Mouse (Mus musculus): ENCODE measurements around the gene Ccdc183. TPM values are rescaled to one million over a fixed set of nuclear protein-coding genes. Genes with fewer than 3 reads are reported as not detected.
A peak's percentile ranks its signal among the peaks of the same experiment; 100 is the strongest.

Ccdc183 gene
- polyA plus RNA-seq, 1 experiment from 2014 or later = 0.13 TPM

DNA sequence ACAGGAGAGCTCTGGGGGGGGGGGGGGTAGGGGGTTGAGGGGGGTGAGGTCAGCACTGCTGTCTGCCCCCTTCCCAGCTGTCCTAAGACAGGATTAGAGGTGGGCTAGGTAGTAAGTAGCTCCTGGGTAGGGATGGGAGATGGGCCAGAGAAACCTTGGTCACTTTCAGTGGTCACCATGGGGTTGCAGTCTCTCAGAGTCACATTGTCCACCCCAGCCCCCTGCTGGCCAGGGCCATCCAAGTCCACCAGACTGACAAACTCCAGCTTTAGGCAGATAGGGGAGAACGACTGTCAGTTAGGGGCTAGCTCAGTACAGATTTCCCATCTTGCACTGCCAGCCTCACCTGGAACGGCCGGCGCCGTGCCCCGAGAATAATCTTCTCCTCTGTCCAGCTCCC, 50.9 kb downstream of the Ccdc183 start:
- peaks cover 22% of the 10 kb centered on the region for H3K36me3 ChIP-seq (ENCODE audit: control insufficient read depth, insufficient read depth, low read length)
- no peaks in the 10 kb centered on the region for H3K9me3 ChIP-seq (ENCODE audit: control insufficient read depth, low read length)
- WGBS = 85% methylated on average over 6 of the region's 6 CpGs
- H3K4me2 ChIP-seq (ENCODE audit: low read length) = no peak overlapping the region
- H3K4me3 ChIP-seq (ENCODE audit: low read length) = no peak overlapping the region
- H3K27me3 ChIP-seq (replicated peaks; ENCODE audit: control insufficient read depth, insufficient read depth, low read length) = no peaks in the 10 kb centered on the region
- ATAC-seq = no peak
- no peak overlapping the region for H3K9ac ChIP-seq (ENCODE audit: low read depth, low read length)
- no peaks in the 10 kb centered on the region for H3K4me1 ChIP-seq (ENCODE audit: control insufficient read depth, insufficient read depth, low read depth, low read length)
- H3K27ac ChIP-seq (ENCODE audit: low read depth, low read length) = no peak overlapping the region

DNA sequence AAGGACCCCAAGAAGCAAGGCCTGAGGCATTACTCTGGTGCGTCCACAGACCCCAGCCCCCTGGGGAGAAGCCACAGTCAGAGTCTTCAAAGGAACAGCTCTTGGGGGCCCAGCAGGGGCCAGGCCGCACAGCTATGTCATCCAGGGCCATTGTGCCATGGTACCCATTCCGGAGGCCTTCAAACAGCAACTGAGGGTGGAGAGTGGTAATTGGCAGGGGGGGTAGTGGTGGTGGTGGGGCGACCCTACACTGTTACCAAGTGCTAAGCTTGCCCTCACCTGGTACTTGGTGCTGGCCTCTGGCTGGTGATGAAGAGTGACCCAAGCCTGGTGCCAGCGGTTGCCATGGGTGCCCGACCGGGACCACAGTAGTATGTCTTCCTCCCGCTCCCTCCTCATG, 51.7 kb downstream of the Ccdc183 start:
- WGBS = 88% methylated on average over 8 of the region's 8 CpGs
- H3K36me3 ChIP-seq (ENCODE audit: control insufficient read depth, insufficient read depth, low read length) = peaks cover 31% of the 10 kb centered on the region

DNA sequence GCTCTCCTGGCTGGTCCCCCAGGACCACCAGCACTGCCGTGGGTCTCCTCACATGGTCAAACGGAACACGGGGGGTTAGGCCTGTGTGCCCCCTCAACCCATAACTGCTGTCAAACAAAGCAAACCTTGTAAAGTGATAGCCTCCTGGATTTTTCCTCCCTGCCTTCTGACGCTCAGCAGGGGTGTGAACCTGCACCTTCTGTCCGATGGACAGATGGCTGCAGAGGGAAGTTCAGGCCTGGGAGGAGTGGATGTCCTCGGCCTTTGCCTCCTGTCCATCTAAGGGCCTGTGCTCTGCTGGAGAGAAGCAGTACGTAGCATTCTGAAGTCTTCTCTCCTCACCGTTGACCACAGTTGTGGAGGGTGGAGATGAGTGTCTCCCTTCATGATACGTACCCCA, 55.5 kb downstream of the Ccdc183 start:
- H3K9me3 ChIP-seq (ENCODE audit: control insufficient read depth, low read length) = no peaks in the 10 kb centered on the region
- H3K9ac ChIP-seq (ENCODE audit: low read depth, low read length) = no peak overlapping the region
- no peak overlapping the region for H3K27ac ChIP-seq (ENCODE audit: low read depth, low read length)
- H3K4me2 ChIP-seq (ENCODE audit: low read length) = no peak overlapping the region
- H3K36me3 ChIP-seq (ENCODE audit: control insufficient read depth, insufficient read depth, low read length) = peaks cover 35% of the 10 kb centered on the region
- WGBS = 82% methylated on average over 9 of the region's 9 CpGs
- H3K4me3 ChIP-seq (ENCODE audit: low read length) = no peak overlapping the region
- no peak for ATAC-seq
- H3K4me1 ChIP-seq (ENCODE audit: control insufficient read depth, insufficient read depth, low read depth, low read length) = peaks cover 16% of the 10 kb centered on the region
- no peaks in the 10 kb centered on the region for H3K27me3 ChIP-seq (replicated peaks; ENCODE audit: control insufficient read depth, insufficient read depth, low read length)

More for the DNA sequence above, 51.7 kb downstream of the Ccdc183 start:
- Histone ChIP-seq H3K9ac (ENCODE audit: low read depth, low read length) (no peak overlapping the region), H3K27ac (ENCODE audit: low read depth, low read length) (no peak overlapping the region), H3K9me3 (ENCODE audit: control insufficient read depth, low read length) (no peaks in the 10 kb centered on the region), H3K4me1 (ENCODE audit: control insufficient read depth, insufficient read depth, low read depth, low read length) (no peaks in the 10 kb centered on the region), H3K4me2 (ENCODE audit: low read length) (no peak overlapping the region), H3K4me3 (ENCODE audit: low read length) (no peak overlapping the region), H3K27me3 (replicated peaks; ENCODE audit: control insufficient read depth, insufficient read depth, low read length) (no peaks in the 10 kb centered on the region)
- peak; percentile 14; the same call in 1 of the 2 replicates for ATAC-seq

DNA sequence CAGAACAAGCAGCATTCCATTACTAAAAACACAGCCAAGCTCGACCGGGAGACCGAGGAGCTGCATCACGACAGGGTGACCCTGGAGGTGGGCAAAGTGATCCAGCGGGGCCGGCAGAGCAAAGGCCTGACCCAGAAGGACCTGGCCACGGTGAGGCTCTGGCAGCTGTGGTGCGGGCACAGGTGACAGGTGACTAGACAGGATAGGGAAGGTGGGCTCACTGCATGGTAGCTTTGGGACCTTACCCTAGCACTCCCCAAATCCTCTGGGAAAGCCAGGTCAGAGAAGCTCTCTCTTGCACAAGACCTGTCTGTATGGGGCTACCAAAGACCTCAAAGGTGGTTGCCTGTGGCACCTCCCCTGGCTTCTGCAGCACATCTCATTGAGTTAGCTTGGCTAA, 56.9 kb downstream of the Ccdc183 start:
- H3K27ac ChIP-seq (ENCODE audit: low read depth, low read length) = no peak overlapping the region
- no peaks in the 10 kb centered on the region for H3K27me3 ChIP-seq (replicated peaks; ENCODE audit: control insufficient read depth, insufficient read depth, low read length)
- no peak overlapping the region for H3K4me3 ChIP-seq (ENCODE audit: low read length)
- no peaks in the 10 kb centered on the region for H3K9me3 ChIP-seq (ENCODE audit: control insufficient read depth, low read length)
- H3K4me1 ChIP-seq (ENCODE audit: control insufficient read depth, insufficient read depth, low read depth, low read length) = peaks cover 22% of the 10 kb centered on the region
- H3K9ac ChIP-seq (ENCODE audit: low read depth, low read length) = no peak overlapping the region
- no peak for ATAC-seq
- H3K4me2 ChIP-seq (ENCODE audit: low read length) = no peak overlapping the region
- peaks cover 33% of the 10 kb centered on the region for H3K36me3 ChIP-seq (ENCODE audit: control insufficient read depth, insufficient read depth, low read length)
- WGBS = 94% methylated on average over 8 of the region's 8 CpGs

DNA sequence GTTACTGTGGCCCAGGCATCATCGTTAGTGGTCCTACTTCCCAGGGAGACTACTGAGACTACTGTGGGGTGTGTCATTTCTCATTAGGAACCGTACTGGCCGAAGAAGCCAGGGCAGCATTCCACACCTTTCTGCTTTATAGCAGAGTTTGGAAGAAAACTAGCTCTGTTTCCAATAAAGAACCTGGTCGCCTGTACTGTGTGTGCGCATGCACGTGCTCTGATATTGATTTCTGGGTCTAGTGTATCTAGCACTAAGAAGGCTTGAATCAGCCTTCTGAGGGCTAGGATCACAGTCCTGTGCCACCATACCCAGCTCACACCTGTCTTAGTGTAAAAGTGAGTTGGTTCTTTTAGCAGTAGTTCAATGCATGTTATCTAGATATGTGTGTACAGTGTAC, 58.7 kb downstream of the Ccdc183 start:
- H3K9ac ChIP-seq (ENCODE audit: low read depth, low read length) = peak overlapping the region; percentile 98
- WGBS = 76% methylated on average over 6 of the region's 6 CpGs
- no peaks in the 10 kb centered on the region for H3K27me3 ChIP-seq (replicated peaks; ENCODE audit: control insufficient read depth, insufficient read depth, low read length)
- peak overlapping the region; percentile 96 for H3K4me3 ChIP-seq (ENCODE audit: low read length)
- H3K9me3 ChIP-seq (ENCODE audit: control insufficient read depth, low read length) = no peaks in the 10 kb centered on the region
- H3K27ac ChIP-seq (ENCODE audit: low read depth, low read length) = no peak overlapping the region
- H3K4me2 ChIP-seq (ENCODE audit: low read length) = peak overlapping the region; percentile 97
- peaks cover 29% of the 10 kb centered on the region for H3K36me3 ChIP-seq (ENCODE audit: control insufficient read depth, insufficient read depth, low read length)
- peaks cover 22% of the 10 kb centered on the region for H3K4me1 ChIP-seq (ENCODE audit: control insufficient read depth, insufficient read depth, low read depth, low read length)
- ATAC-seq = no peak

Other genes starting within 250 kb of the Ccdc183 start
- gene Sapcd2, start 245.4 kb downstream of the Ccdc183 start, polyA plus RNA-seq (2015; fragmentation: Nextera tagmentation; extraction: Ambion mirVana) = 15.7 and 17.2 TPM in 2 replicates
- gene Entpd2, start 221.8 kb downstream of the Ccdc183 start, polyA plus RNA-seq (2015; fragmentation: Nextera tagmentation; extraction: Ambion mirVana) = 6.7 and 7.4 TPM in 2 replicates
- gene Npdc1, start 218.3 kb downstream of the Ccdc183 start, polyA plus RNA-seq (2015; fragmentation: Nextera tagmentation; extraction: Ambion mirVana) = 481 and 505 TPM in 2 replicates
- 0.19 and 0.23 TPM in 2 replicates for gene Fut7, start 194.4 kb downstream of the Ccdc183 start, polyA plus RNA-seq (2015; fragmentation: Nextera tagmentation; extraction: Ambion mirVana)
- 13.5 and 15.5 TPM in 2 replicates for gene Abca2, start 189.0 kb downstream of the Ccdc183 start, polyA plus RNA-seq (2015; fragmentation: Nextera tagmentation; extraction: Ambion mirVana)
- 3.4 and 4.1 TPM in 2 replicates for gene Clic3, start 160.8 kb downstream of the Ccdc183 start, polyA plus RNA-seq (2015; fragmentation: Nextera tagmentation; extraction: Ambion mirVana)
- 117 and 134 TPM in 2 replicates for gene Paxx, start 156.6 kb downstream of the Ccdc183 start, polyA plus RNA-seq (2015; fragmentation: Nextera tagmentation; extraction: Ambion mirVana)
- gene Ptgds, start 147.6 kb downstream of the Ccdc183 start, polyA plus RNA-seq (2015; fragmentation: Nextera tagmentation; extraction: Ambion mirVana) = 904 and 1,173 TPM in 2 replicates
- gene Lcn12, start 123.8 kb downstream of the Ccdc183 start, polyA plus RNA-seq (2015; fragmentation: Nextera tagmentation; extraction: Ambion mirVana) = not detected in 2 replicates
- gene Fbxw5, start 116.9 kb downstream of the Ccdc183 start, polyA plus RNA-seq (2015; fragmentation: Nextera tagmentation; extraction: Ambion mirVana) = 136 and 153 TPM in 2 replicates
- gene C8g, start 116.0 kb downstream of the Ccdc183 start, polyA plus RNA-seq (2015; fragmentation: Nextera tagmentation; extraction: Ambion mirVana) = 6.1 and 6.6 TPM in 2 replicates
- 16.8 and 17.8 TPM in 2 replicates for gene Traf2, start 70.7 kb downstream of the Ccdc183 start, polyA plus RNA-seq (2015; fragmentation: Nextera tagmentation; extraction: Ambion mirVana)
- gene Edf1, start 59.8 kb downstream of the Ccdc183 start, polyA plus RNA-seq (2015; fragmentation: Nextera tagmentation; extraction: Ambion mirVana) = 384 and 413 TPM in 2 replicates
- 1.8 and 3.7 TPM in 2 replicates for gene Mamdc4, start 42.8 kb downstream of the Ccdc183 start, polyA plus RNA-seq (2015; fragmentation: Nextera tagmentation; extraction: Ambion mirVana)
- 164 and 178 TPM in 2 replicates for gene Phpt1, start 42.5 kb downstream of the Ccdc183 start, polyA plus RNA-seq (2015; fragmentation: Nextera tagmentation; extraction: Ambion mirVana)
- gene Ajm1, start 35.9 kb downstream of the Ccdc183 start, polyA plus RNA-seq (2015; fragmentation: Nextera tagmentation; extraction: Ambion mirVana) = 12.0 and 15.1 TPM in 2 replicates
- gene Rabl6, start 9.2 kb downstream of the Ccdc183 start, polyA plus RNA-seq (2015; fragmentation: Nextera tagmentation; extraction: Ambion mirVana) = 65.3 and 71.8 TPM in 2 replicates
- gene Tmem141, start 4.3 kb upstream of the Ccdc183 start, polyA plus RNA-seq (2015; fragmentation: Nextera tagmentation; extraction: Ambion mirVana) = 54.6 and 66.8 TPM in 2 replicates
- 4.6 and 4.8 TPM in 2 replicates for gene Fcna, start 10.4 kb upstream of the Ccdc183 start, polyA plus RNA-seq (2015; fragmentation: Nextera tagmentation; extraction: Ambion mirVana)
- not detected in 2 replicates for gene Lcn8, start 35.4 kb upstream of the Ccdc183 start, polyA plus RNA-seq (2015; fragmentation: Nextera tagmentation; extraction: Ambion mirVana)
- gene Lcn5, start 40.3 kb upstream of the Ccdc183 start, polyA plus RNA-seq (2015; fragmentation: Nextera tagmentation; extraction: Ambion mirVana) = not detected in 2 replicates
- not detected in 2 replicates for gene Lcn6, start 59.1 kb upstream of the Ccdc183 start, polyA plus RNA-seq (2015; fragmentation: Nextera tagmentation; extraction: Ambion mirVana)
- not detected in 2 replicates for gene Lcn10, start 65.0 kb upstream of the Ccdc183 start, polyA plus RNA-seq (2015; fragmentation: Nextera tagmentation; extraction: Ambion mirVana)
- gene Obp2a, start 82.4 kb upstream of the Ccdc183 start, polyA plus RNA-seq (2015; fragmentation: Nextera tagmentation; extraction: Ambion mirVana) = not detected in 2 replicates
- gene Bmyc, start 89.1 kb upstream of the Ccdc183 start, polyA plus RNA-seq (2015; fragmentation: Nextera tagmentation; extraction: Ambion mirVana) = 164 and 182 TPM in 2 replicates
- gene Obp2b, start 119.3 kb upstream of the Ccdc183 start, polyA plus RNA-seq (2015; fragmentation: Nextera tagmentation; extraction: Ambion mirVana) = not detected in 2 replicates
- gene Lcn3, start 147.9 kb upstream of the Ccdc183 start, polyA plus RNA-seq (2015; fragmentation: Nextera tagmentation; extraction: Ambion mirVana) = not detected in 2 replicates
- gene Lcn11, start 159.3 kb upstream of the Ccdc183 start, polyA plus RNA-seq (2015; fragmentation: Nextera tagmentation; extraction: Ambion mirVana) = not detected in 2 replicates
- gene Gm13539, start 164.6 kb upstream of the Ccdc183 start, polyA plus RNA-seq (2015; fragmentation: Nextera tagmentation; extraction: Ambion mirVana) = not detected in 2 replicates
- not detected in 2 replicates for gene Glt6d1, start 198.2 kb upstream of the Ccdc183 start, polyA plus RNA-seq (2015; fragmentation: Nextera tagmentation; extraction: Ambion mirVana)
- gene Lcn9, start 205.5 kb upstream of the Ccdc183 start, polyA plus RNA-seq (2015; fragmentation: Nextera tagmentation; extraction: Ambion mirVana) = not detected in 2 replicates
- gene Sohlh1, start 229.6 kb upstream of the Ccdc183 start, polyA plus RNA-seq (2015; fragmentation: Nextera tagmentation; extraction: Ambion mirVana) = not detected in 2 replicates
- 21.2 and 27.4 TPM in 2 replicates for gene Kcnt1, start 246.1 kb upstream of the Ccdc183 start, polyA plus RNA-seq (2015; fragmentation: Nextera tagmentation; extraction: Ambion mirVana)